Mouse (Mus musculus): ENCODE measurements at regions not wholly inside any gene's neighbourhood (a gene's known extent, or its start where the extent isn't known, plus 50 kb on each side); places are given as distances from the start of the nearest gene placed in this dataset.

- TF ChIP-seq CTCF (conservative IDR thresholded peaks at IDR 0.05; ENCODE audit: insufficient read depth, insufficient read length, low read depth, low read length) (no peak), POLR2A (IDR thresholded peaks at IDR 0.05; ENCODE audit: low read depth, low read length) (no peak)
Measured at GRCm38 (mm10) chr7:136136666-136137065, 420.5 kb upstream of the Mki67 start.
